Mouse (Mus musculus) heart, postnatal 14 days (tissue): Measurements from ENCODE around the gene Gab2. TPM values are rescaled to one million over a fixed set of nuclear protein-coding genes. Genes with fewer than 3 reads are reported as not detected.

ENCODE experiments used
- DNase-seq, 2 experiments: peaks; one replicate each; pipeline ENCODE4 v3.0.0; 2021 to 2022
- intact Hi-C: fragments of 180-260 bp; cut with DNase I; formaldehyde crosslinking; loops from one replicate; pipeline ENCODE4 v1.15.1; 2025
- long read RNA-seq, 2 experiments: library from polyadenylated mRNA; stranded (forward); transcript quantifications; one replicate each; pipeline ENCODE4 v2.0.0; 2021
- total RNA-seq, 2 experiments: library from RNA; stranded (reverse); gene quantifications; 2 replicates each; pipeline ENCODE4 v1.2.3; 2021

The Gab2 gene
- total RNA-seq, result 10 to 100 TPM; 16.9 to 20.9 TPM
- long read RNA-seq, experiment 1, partial matches to known transcripts, result 0 of 3 reads
- long read RNA-seq, experiment 1, other reads (novel, unspliced or antisense), result 2 of 3 reads
- long read RNA-seq, experiment 2, partial matches to known transcripts, result 2 of 8 reads
- long read RNA-seq, experiment 2, other reads (novel, unspliced or antisense), result 6 of 8 reads

- peak; percentile 85 to 89 for DNase-seq
- intact Hi-C loops, result no loop called here
Measured at GRCm38 (mm10) chr7:97081242-97081958, at the start of gene Gab2. Gene Gab2, plus strand, starts transcription at chr7:97081586.

GRCm38 (mm10) chr7:97032412-97032811 lies 49.0 kb upstream of the Gab2 start:
- no peak for DNase-seq
- intact Hi-C loops, result loop anchor here (5.0 kb wide), 1 partner anchor 55 kb away; no protein-coding TSS in a partner anchor

GRCm38 (mm10) chr7:97039641-97040040 lies 41.7 kb upstream of the Gab2 start:
- intact Hi-C loops, result no loop called here
- DNase-seq, result no peak

- intact Hi-C loops, result no loop called here
- DNase-seq, result no peak
Measured at GRCm38 (mm10) chr7:97041868-97042449, 39.4 kb upstream of the Gab2 start.

GRCm38 (mm10) chr7:97042981-97043380 lies 38.4 kb upstream of the Gab2 start:
- no peak for DNase-seq
- intact Hi-C loops, result no loop called here

GRCm38 (mm10) chr7:97060966-97061365 lies 20.4 kb upstream of the Gab2 start:
- no peak for DNase-seq
- intact Hi-C loops, result no loop called here

- no peak for DNase-seq
- intact Hi-C loops, result no loop called here
Measured at GRCm38 (mm10) chr7:97071512-97071911, 9.9 kb upstream of the Gab2 start.

- DNase-seq, result no peak
- intact Hi-C loops, result no loop called here
Measured at GRCm38 (mm10) chr7:97072061-97072460, 9.3 kb upstream of the Gab2 start.

- no peak for DNase-seq
- intact Hi-C loops, result no loop called here
Measured at GRCm38 (mm10) chr7:97074974-97075373, 6.4 kb upstream of the Gab2 start.

- no peak for DNase-seq
- intact Hi-C loops, result loop anchor here (2.0 kb wide), 1 partner anchor 106 kb away; no protein-coding TSS in a partner anchor
Measured at GRCm38 (mm10) chr7:97076977-97077376, 4.4 kb upstream of the Gab2 start.

- intact Hi-C loops, result loop anchor here (1.0 kb wide), 1 partner anchor 219 kb away; no protein-coding TSS in a partner anchor
- no peak for DNase-seq
Measured at GRCm38 (mm10) chr7:97078685-97079084, 2.7 kb upstream of the Gab2 start.

- intact Hi-C loops, result loop anchor here (1.0 kb wide), 1 partner anchor 218 kb away; no protein-coding TSS in a partner anchor
- DNase-seq, result peak; percentile 42 to 63
Measured at GRCm38 (mm10) chr7:97079145-97079544, 2.2 kb upstream of the Gab2 start.

- intact Hi-C loops, result loop anchor here (1.0 kb wide), 1 partner anchor 217 kb away; no protein-coding TSS in a partner anchor
- DNase-seq, result no peak
Measured at GRCm38 (mm10) chr7:97079651-97080365, 1.6 kb upstream of the Gab2 start.

GRCm38 (mm10) chr7:97080621-97081241 lies 655 bp upstream of the Gab2 start:
- intact Hi-C loops, result no loop called here
- no peak for DNase-seq

- intact Hi-C loops, result no loop called here
- DNase-seq, result no peak
Measured at GRCm38 (mm10) chr7:97081959-97082218, 503 bp downstream of the Gab2 start.

- intact Hi-C loops, result no loop called here
Measured at GRCm38 (mm10) chr7:97082219-97083101, 1.1 kb downstream of the Gab2 start.

GRCm38 (mm10) chr7:97083579-97083978 lies 2.2 kb downstream of the Gab2 start:
- DNase-seq, result peak in 1 of 2 experiments; percentile 19
- intact Hi-C loops, result no loop called here

More at GRCm38 (mm10) chr7:97082219-97083101, 1.1 kb downstream of the Gab2 start:
- DNase-seq, result peak; percentile 78 to 79

- intact Hi-C loops, result no loop called here
- peak; percentile 38 to 48 for DNase-seq
Measured at GRCm38 (mm10) chr7:97084181-97084580, 2.8 kb downstream of the Gab2 start.

- intact Hi-C loops, result loop anchor here (5.0 kb wide), 1 partner anchor 47 kb away; no protein-coding TSS in a partner anchor
- no peak for DNase-seq
Measured at GRCm38 (mm10) chr7:97085291-97085690, 3.9 kb downstream of the Gab2 start.

GRCm38 (mm10) chr7:97094241-97094640 lies 12.9 kb downstream of the Gab2 start:
- intact Hi-C loops, result no loop called here

More at GRCm38 (mm10) chr7:97094241-97094640, 12.9 kb downstream of the Gab2 start:
- no peak for DNase-seq
